ENCODE assay signal across 9 mouse cellular contexts in genomic region chr3:153277389-153277999, GRCm38 (mm10).
DNase-seq lines count a peak whose midpoint lies in the region; ATAC-seq and TF ChIP-seq lines count a peak whose summit lies in the region.
"Had no signal": no experiment of that assay in that cellular context is flagged by ENCODE, and none has a peak within 500 bp of the region (broad histone marks: within the 10 kb centered on the region; RNA-seq: fewer than 3 reads in every experiment).

No protein-coding gene starts in this region.

- peak overlapping the region; percentile 46 for H3K4me2 ChIP-seq in forebrain, embryonic 12.5 days
- H3K4me2 ChIP-seq in neural tube, embryonic 11.5 days (ENCODE audit: low read depth), result peak overlapping the region; percentile 5; the same call in 1 of the 2 replicates
- H3K4me2 ChIP-seq: heart, embryonic 13.5 days had no signal

- no peak for TF ChIP-seq CTCF in cortical plate, adult 2 months (IDR thresholded peaks at IDR 0.05; ENCODE audit: extremely low read depth, insufficient read depth, low read length)
- TF ChIP-seq CTCF in heart, adult 2 months (IDR thresholded peaks at IDR 0.05), result no peak
- TF ChIP-seq CTCF in gastrocnemius, adult 2 months (IDR thresholded peaks at IDR 0.05), result no peak

- H3K27me3 ChIP-seq in forebrain, embryonic 12.5 days, result peaks cover 30% of the 10 kb centered on the region
- H3K27me3 ChIP-seq in neural tube, embryonic 11.5 days (ENCODE audit: control insufficient read depth, insufficient read depth, low read length), result no peaks in the 10 kb centered on the region
- H3K27me3 ChIP-seq in heart, adult 2 months (ENCODE audit: control insufficient read depth, insufficient read depth, low read length), result no peaks in the 10 kb centered on the region
- H3K27me3 ChIP-seq: heart, embryonic 13.5 days had no signal

- H3K9ac ChIP-seq in forebrain, embryonic 12.5 days, result 0 out of 2 replicates have a peak overlapping the region, but pooled peaks have one; percentile 8
- no peak overlapping the region for H3K9ac ChIP-seq in neural tube, embryonic 11.5 days (ENCODE audit: low read length)
- H3K9ac ChIP-seq in heart, adult 2 months (ENCODE audit: low read depth, low read length), result no peak overlapping the region
- H3K9ac ChIP-seq: heart, embryonic 13.5 days had no signal

- TF ChIP-seq EP300 in heart, adult 2 months (IDR thresholded peaks at IDR 0.05; ENCODE audit: insufficient read depth, low read depth, low read length), result no peak

- WGBS in forebrain, embryonic 12.5 days, result 8% methylated on average over 16 of the region's 16 CpGs
- 29% methylated on average over 16 of the region's 16 CpGs for whole genome bisulfite sequencing in neural tube, embryonic 11.5 days
- WGBS in heart, adult 2 months, result 68% methylated on average over 16 of the region's 16 CpGs

- H3K4me3 ChIP-seq in cortical plate, adult 2 months (ENCODE audit: insufficient read depth, low read length), result no peak overlapping the region
- H3K4me3 ChIP-seq in forebrain, embryonic 12.5 days (replicated peaks), result 0 out of 2 replicates have a peak overlapping the region, but pooled peaks have one; percentile 8
- no peak overlapping the region for H3K4me3 ChIP-seq in neural tube, embryonic 11.5 days (ENCODE audit: low read depth, low read length)
- no peak overlapping the region for H3K4me3 ChIP-seq in heart, adult 2 months
- no peak overlapping the region for H3K4me3 ChIP-seq in gastrocnemius, adult 2 months
- H3K4me3 ChIP-seq: heart, embryonic 13.5 days had no signal

- peak; percentile 55 to 58 for DNase-seq in layer of hippocampus, postnatal 36 days
- peak; percentile 67 for DNase-seq in neural tube, embryonic 11.5 days (ENCODE audit: low spot score)
- DNase-seq in gastrocnemius, postnatal 4 days (ENCODE audit: low spot score in 2 of 2), result no peak
- DNase-seq in heart, adult 2 months, result no peak
- DNase-seq in gastrocnemius, adult 2 months, result no peak

- 0 out of 2 replicates have a peak overlapping the region, but pooled peaks have one; percentile 5 for H3K27ac ChIP-seq in cortical plate, adult 2 months (ENCODE audit: insufficient read depth, low read length)
- peak overlapping the region; percentile 51; the same call in 1 of the 2 replicates for H3K27ac ChIP-seq in forebrain, embryonic 12.5 days
- H3K27ac ChIP-seq in neural tube, embryonic 11.5 days (ENCODE audit: low read depth, low read length), result peak overlapping the region; percentile 35; the same call in 1 of the 2 replicates
- H3K27ac ChIP-seq in heart, adult 2 months, result no peak overlapping the region
- no peak overlapping the region for H3K27ac ChIP-seq in gastrocnemius, adult 2 months
- H3K27ac ChIP-seq: heart, embryonic 13.5 days had no signal

- no peak for TF ChIP-seq POLR2A in cortical plate, adult 2 months (IDR thresholded peaks at IDR 0.05; ENCODE audit: extremely low read depth, insufficient read depth, low read length)
- no peak for TF ChIP-seq POLR2A in heart, adult 2 months (IDR thresholded peaks at IDR 0.05; ENCODE audit: insufficient read depth, low read depth, low read length)

- peak; percentile 88 for ATAC-seq in forebrain, embryonic 12.5 days (ENCODE audit: low FRiP score)
- ATAC-seq in neural tube, embryonic 11.5 days (ENCODE audit: insufficient read depth, low FRiP score, low TSS enrichment), result peak; percentile 94
- ATAC-seq in CD4-positive, CD25-positive, alpha-beta regulatory T cell, adult 4 months, result no peak

- no peaks in the 10 kb centered on the region for H3K36me3 ChIP-seq in forebrain, embryonic 12.5 days (replicated peaks)
- H3K36me3 ChIP-seq in neural tube, embryonic 11.5 days (ENCODE audit: control insufficient read depth, insufficient read depth, low read length), result no peaks in the 10 kb centered on the region
- H3K36me3 ChIP-seq in heart, adult 2 months (ENCODE audit: control insufficient read depth, insufficient read depth, low read length), result no peaks in the 10 kb centered on the region
- H3K36me3 ChIP-seq: heart, embryonic 13.5 days had no signal

- intact Hi-C loops in heart, adult 2 months (cut with DNase I), result no loop called here
- intact Hi-C loops in gastrocnemius, adult 2 months (cut with DNase I), result no loop called here

- H3K9me3 ChIP-seq in forebrain, embryonic 12.5 days, result peaks cover 10% of the 10 kb centered on the region; the same call in 1 of the 2 replicates
- 0 out of 2 replicates have a peak, but pooled peaks cover 4% of the 10 kb centered on the region for H3K9me3 ChIP-seq in neural tube, embryonic 11.5 days (ENCODE audit: control insufficient read depth, low read length)

- no peaks in the 10 kb centered on the region for H3K79me2 ChIP-seq in heart, adult 2 months (replicated peaks; ENCODE audit: control insufficient read depth, insufficient read depth, low read length)

- peaks cover 10% of the 10 kb centered on the region for H3K4me1 ChIP-seq in cortical plate, adult 2 months (ENCODE audit: control insufficient read depth, insufficient read depth, low read length)
- H3K4me1 ChIP-seq in forebrain, embryonic 12.5 days, result peaks cover 33% of the 10 kb centered on the region
- peaks cover 15% of the 10 kb centered on the region for H3K4me1 ChIP-seq in neural tube, embryonic 11.5 days (ENCODE audit: control insufficient read depth, insufficient read depth, low read length)
- no peaks in the 10 kb centered on the region for H3K4me1 ChIP-seq in heart, adult 2 months (ENCODE audit: control insufficient read depth, insufficient read depth, low read length)

Comparison
In these comparisons a context has a peak if more than half of its experiments do, and no peak if none do; other contexts are left out.
1. H3K27ac ChIP-seq: peak in cortical plate, adult 2 months (single experiment), forebrain, embryonic 12.5 days (single experiment) and neural tube, embryonic 11.5 days (single experiment); none in heart, adult 2 months (single experiment) and gastrocnemius, adult 2 months (single experiment).
2. DNase-seq: peak in layer of hippocampus, postnatal 36 days (2 of 2) and neural tube, embryonic 11.5 days (single experiment); none in gastrocnemius, postnatal 4 days (0 of 2), heart, adult 2 months (0 of 2) and gastrocnemius, adult 2 months (single experiment).